Mouse (Mus musculus): ENCODE results near the gene Olfr598.
"Not testable (repeated sequence)": the region's sequence is repeated elsewhere in the genome, so short reads cannot be mapped to it uniquely, and the experiment has no call there.

Gene Olfr598

DNA sequence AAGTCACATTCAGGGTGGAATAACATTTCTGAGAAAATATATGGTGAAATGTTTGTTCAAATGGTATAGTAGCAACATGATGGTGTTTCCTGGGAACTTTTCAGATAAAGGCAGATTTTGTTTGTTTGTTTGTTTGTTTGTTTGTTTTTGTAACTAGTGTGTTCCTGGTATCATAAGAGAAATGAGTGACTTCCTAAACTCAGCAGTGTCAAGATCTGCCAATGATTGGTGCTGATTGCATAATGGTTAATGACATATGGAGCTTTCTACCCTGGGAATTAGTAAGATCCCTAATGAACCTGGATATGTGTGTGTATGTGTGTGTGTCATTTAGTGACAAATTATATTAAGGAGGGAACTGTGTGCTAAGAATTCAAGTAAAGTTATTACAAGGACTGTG, at the start of gene Olfr598:
Gene Olfr598 (plus strand): TSS at position 301 of the 400 bp plus-strand sequence.
- no peak for DNase-seq

DNA sequence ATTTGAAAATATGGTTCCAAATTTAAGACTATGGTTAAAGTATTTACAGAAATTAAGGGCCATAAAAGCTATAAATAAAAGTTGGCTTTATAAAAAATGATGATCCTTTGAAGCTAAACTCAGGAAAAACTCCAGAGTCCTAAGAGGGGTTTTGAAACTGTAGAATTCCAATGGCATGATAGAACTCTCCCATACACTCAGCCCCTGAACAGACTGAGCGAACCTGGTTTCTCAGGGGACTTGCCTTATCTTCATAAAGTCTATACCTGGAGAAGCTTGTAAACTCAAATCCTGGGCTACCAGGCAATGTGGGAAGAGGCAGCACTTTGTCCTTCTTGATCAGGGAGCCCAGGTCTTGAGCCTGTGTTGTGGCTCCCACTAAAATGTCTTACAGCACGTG, 18.0 kb upstream of the Olfr598 start, which contains the start of gene Olfr596:
Gene Olfr596 (plus strand): TSS at position 301 of the 400 bp plus-strand sequence.
- not testable (repeated sequence) for DNase-seq

DNA sequence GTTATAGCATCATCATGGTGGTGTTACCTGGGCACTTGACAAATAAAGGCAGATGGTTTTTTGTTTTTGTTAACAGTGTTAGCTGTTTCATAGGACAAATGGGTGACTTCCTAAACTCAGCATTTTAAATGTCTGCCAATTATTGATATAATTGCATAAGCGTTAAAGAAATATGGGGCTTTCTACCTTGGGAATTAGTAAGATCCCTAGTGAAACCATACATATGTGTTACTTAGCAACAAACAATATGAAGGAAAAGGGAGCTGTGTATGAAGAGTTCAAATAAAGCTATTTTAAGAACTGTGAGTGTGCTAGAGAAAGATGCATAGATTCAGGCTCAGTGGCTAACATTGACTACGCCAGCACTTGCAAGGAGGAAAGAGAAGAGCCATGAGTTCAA, 7.4 kb upstream of the Olfr598 start, which contains the start of gene Olfr597:
Gene Olfr597 (plus strand): TSS at position 301 of the 400 bp plus-strand sequence.
- not testable (repeated sequence) for DNase-seq

DNA sequence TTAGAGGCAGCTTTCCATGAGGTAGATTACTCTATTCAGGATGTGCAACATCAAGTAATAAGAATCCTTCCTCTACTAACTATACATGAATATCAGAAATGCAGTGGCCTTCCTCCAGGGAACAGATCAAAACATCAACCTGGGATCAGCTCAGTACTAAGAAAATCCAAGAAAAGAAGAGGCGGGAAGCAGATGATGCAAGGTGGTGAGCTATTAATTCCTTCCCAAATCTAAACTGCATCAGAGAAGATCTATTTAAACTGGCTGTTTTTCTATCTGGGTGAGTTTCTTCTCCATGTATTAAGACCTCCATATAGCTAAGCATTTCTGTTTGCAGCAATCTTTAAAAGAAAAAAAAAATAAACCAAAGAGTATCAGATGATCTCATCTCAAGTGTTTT, 12.2 kb downstream of the Olfr598 start, which contains the start of gene Olfr599:
Gene Olfr599 (plus strand): TSS at position 301 of the 400 bp plus-strand sequence.
- no peak for DNase-seq

DNA sequence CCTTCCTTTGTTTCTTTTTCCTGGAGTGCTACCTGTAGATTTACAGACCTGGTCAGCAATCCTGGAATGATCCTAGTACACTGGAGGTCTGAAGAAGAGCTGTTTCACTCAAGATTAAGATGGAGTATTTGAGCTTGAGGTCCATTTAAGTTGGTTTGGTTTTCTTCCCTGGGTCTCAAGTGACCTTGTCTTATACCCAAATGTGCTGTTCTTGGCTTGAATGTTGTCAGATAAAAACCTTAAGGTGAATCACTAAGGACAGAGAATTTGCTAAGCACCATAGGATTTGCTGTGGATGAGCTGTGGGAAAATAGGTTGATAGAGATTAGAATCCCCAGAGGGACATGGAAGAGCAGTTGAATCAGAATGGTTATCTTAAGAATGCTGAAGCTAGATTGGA, 26.2 kb downstream of the Olfr598 start, which contains the start of gene Olfr600:
Gene Olfr600 (minus strand): TSS at position 101 of the 400 bp plus-strand sequence.
- DNase-seq = no peak

DNA sequence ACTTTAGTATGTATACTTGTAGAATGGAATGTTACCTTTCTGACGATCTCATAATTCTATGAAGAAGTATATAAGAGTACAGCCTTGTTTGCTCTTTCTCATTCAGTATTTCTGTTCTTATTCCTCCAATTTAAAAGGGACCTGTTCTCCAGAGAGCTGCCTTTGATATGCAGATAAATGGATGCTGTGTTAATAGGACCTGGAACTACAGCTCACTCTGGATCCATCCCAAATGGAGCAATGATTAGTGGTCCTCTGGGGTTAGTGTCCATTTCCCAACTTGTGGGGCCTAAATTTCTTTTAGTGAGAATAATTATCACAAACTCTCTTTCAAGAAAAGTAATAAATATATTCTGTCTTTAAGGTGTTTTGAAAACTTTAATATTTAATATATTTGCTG, 39.2 kb downstream of the Olfr598 start, which contains the start of gene Olfr601:
Gene Olfr601 (minus strand): TSS at position 101 of the 400 bp plus-strand sequence.
- DNase-seq = no peak

All from cerebellum, postnatal 10 days (tissue).